Mouse (Mus musculus) stomach, postnatal 0 days (tissue): Measurements from ENCODE around the gene Sash3. TPM values are rescaled to one million over a fixed set of nuclear protein-coding genes. Genes with fewer than 3 reads are reported as not detected.

Experiments used
- ATAC-seq: fragments of 200-750 bp; cut with Nextera tagmentation; 2 replicates; pipeline ENCODE4 v1.8.0; 2017; ENCODE audit not compliant: low FRiP score, low TSS enrichment
- DNase-seq: peaks from one replicate; pipeline ENCODE4 v3.0.0-alpha.2; 2016; ENCODE audit warnings: low spot score
- H3K27ac ChIP-seq: fragments of 300-500 bp; sonication (generic); replicated peaks from 2 replicates; pipeline ENCODE4 v1.5.1; 2014; ENCODE audit warnings: mild to moderate bottlenecking, control low read depth
- H3K27me3 ChIP-seq: fragments of 300-500 bp; sonication (generic); 2 replicates; pipeline ENCODE4 v1.6.1; 2014; ENCODE audit warnings: low read length; ENCODE audit not compliant: control insufficient read depth, insufficient read depth
- H3K36me3 ChIP-seq: fragments of 300-500 bp; sonication (generic); 2 replicates; pipeline ENCODE4 v1.6.1; 2014; ENCODE audit warnings: low read length, mixed read lengths; ENCODE audit not compliant: control insufficient read depth, insufficient read depth
- H3K4me1 ChIP-seq: fragments of 300-500 bp; sonication (generic); replicated peaks from 2 replicates; pipeline ENCODE4 v1.6.1; 2014; ENCODE audit warnings: antibody characterized with exemption; ENCODE audit not compliant: control insufficient read depth, insufficient read depth
- H3K4me2 ChIP-seq: fragments of 300-500 bp; sonication (generic); replicated peaks from 2 replicates; pipeline ENCODE4 v1.6.1; 2014; ENCODE audit warnings: low read depth, mild to moderate bottlenecking, control low read depth, moderate library complexity
- H3K4me3 ChIP-seq: fragments of 300-500 bp; sonication (generic); 2 replicates; pipeline ENCODE4 v1.5.1; 2014; ENCODE audit warnings: low read depth, low read length, control low read depth
- H3K9ac ChIP-seq: fragments of 300-500 bp; sonication (generic); 2 replicates; pipeline ENCODE4 v1.6.1; 2014; ENCODE audit warnings: mild to moderate bottlenecking, low read length, control low read depth, mixed read lengths
- H3K9me3 ChIP-seq: fragments of 300-500 bp; sonication (generic); 2 replicates; pipeline ENCODE4 v1.6.1; 2016; ENCODE audit warnings: low read length; ENCODE audit not compliant: control insufficient read depth
- CTCF ChIP-seq: IDR thresholded peaks from 2 replicates; pipeline ENCODE4 v1.5.1; 2016; ENCODE audit warnings: antibody characterized with exemption, low read depth, mild to moderate bottlenecking, moderate library complexity
- EP300 ChIP-seq: optimal IDR thresholded peaks from 2 replicates; pipeline ENCODE3; 2016; ENCODE audit warnings: antibody characterized with exemption
- WGBS: fragments of 180-500 bp; shearing (Covaris S2); extraction: QIAGEN DNeasy Blood & Tissue Kit; methylation state at CpG from one replicate; pipeline ENCODE4 v1.1.7; 2014; 5-methylcytosine and 5-hydroxymethylcytosine counted together
- polyA plus RNA-seq: library from polyadenylated mRNA; unstranded; fragments of >200 nt; fragmentation: Nextera tagmentation; extraction: Ambion mirVana; gene quantifications from 2 replicates; pipeline ENCODE4 v1.2.1, GENCODE M21; 2015

Gene Sash3
- polyA plus RNA-seq, 1 experiment from 2014 or later = 1.6 TPM

- no peaks in the 10 kb centered on the region for H3K9me3 ChIP-seq
- no peak for DNase-seq
- no peaks in the 10 kb centered on the region for H3K27me3 ChIP-seq
- no peak overlapping the region for H3K9ac ChIP-seq
- TF ChIP-seq EP300 = no peak
- WGBS = 65% methylated on average over 6 of the region's 6 CpGs
- no peak overlapping the region for H3K27ac ChIP-seq
- no peak overlapping the region for H3K4me2 ChIP-seq
- H3K4me1 ChIP-seq = no peaks in the 10 kb centered on the region
- no peak for ATAC-seq
- no peaks in the 10 kb centered on the region for H3K36me3 ChIP-seq
- no peak overlapping the region for H3K4me3 ChIP-seq
Observed at GRCm38 (mm10) chrX:48126903-48127476, 19.2 kb upstream of the Sash3 start.

GRCm38 (mm10) chrX:48127502-48128218 lies 18.6 kb upstream of the Sash3 start:
- 76% methylated on average over 5 of the region's 6 CpGs for WGBS

GRCm38 (mm10) chrX:48129167-48129566 lies 17.1 kb upstream of the Sash3 start:
- H3K9me3 ChIP-seq = no peaks in the 10 kb centered on the region
- H3K27me3 ChIP-seq = no peaks in the 10 kb centered on the region
- DNase-seq = no peak
- TF ChIP-seq EP300 = no peak
- TF ChIP-seq CTCF = no peak
- no peak for ATAC-seq
- no peaks in the 10 kb centered on the region for H3K4me1 ChIP-seq
- H3K4me3 ChIP-seq = no peak overlapping the region
- H3K36me3 ChIP-seq = no peaks in the 10 kb centered on the region
- no peak overlapping the region for H3K27ac ChIP-seq
- WGBS = 70% methylated on average over 1 of the region's 1 CpGs
- H3K4me2 ChIP-seq = no peak overlapping the region
- H3K9ac ChIP-seq = no peak overlapping the region

More at GRCm38 (mm10) chrX:48127502-48128218, 18.6 kb upstream of the Sash3 start:
- Histone ChIP-seq H3K9ac (no peak overlapping the region), H3K4me3 (no peak overlapping the region), H3K9me3 (no peaks in the 10 kb centered on the region), H3K4me2 (no peak overlapping the region), H3K4me1 (no peaks in the 10 kb centered on the region), H3K27ac (no peak overlapping the region), H3K27me3 (no peaks in the 10 kb centered on the region), H3K36me3 (no peaks in the 10 kb centered on the region)
- TF ChIP-seq EP300 (no peak), CTCF (peak; percentile 35; the same call in 1 of the 2 replicates)
- DNase-seq (no peak), ATAC-seq (peak; percentile 29; the same call in 1 of the 2 replicates)

- no peak for TF ChIP-seq CTCF
- no peak for TF ChIP-seq EP300
- no peaks in the 10 kb centered on the region for H3K9me3 ChIP-seq
- no peaks in the 10 kb centered on the region for H3K4me1 ChIP-seq
- no peak overlapping the region for H3K4me3 ChIP-seq
- ATAC-seq (no peak), DNase-seq (no peak)
- no peaks in the 10 kb centered on the region for H3K36me3 ChIP-seq
- no peak overlapping the region for H3K27ac ChIP-seq
- H3K4me2 ChIP-seq = no peak overlapping the region
- no peak overlapping the region for H3K9ac ChIP-seq
- no peaks in the 10 kb centered on the region for H3K27me3 ChIP-seq
- 87% methylated on average over 4 of the region's 4 CpGs for WGBS
Observed at GRCm38 (mm10) chrX:48136935-48137334, 9.3 kb upstream of the Sash3 start.

GRCm38 (mm10) chrX:48138011-48138410 lies 8.2 kb upstream of the Sash3 start:
- 60% methylated on average over 6 of the region's 6 CpGs for WGBS
- ATAC-seq (no peak), DNase-seq (no peak)
- Histone ChIP-seq H3K4me1 (no peaks in the 10 kb centered on the region), H3K27me3 (no peaks in the 10 kb centered on the region), H3K27ac (no peak overlapping the region; the same call in 1 of the 2 replicates), H3K9me3 (no peaks in the 10 kb centered on the region), H3K9ac (no peak overlapping the region), H3K36me3 (no peaks in the 10 kb centered on the region), H3K4me3 (no peak overlapping the region), H3K4me2 (no peak overlapping the region)
- no peak for TF ChIP-seq EP300
- TF ChIP-seq CTCF = no peak

- no peak for ATAC-seq
- WGBS = 53% methylated on average over 7 of the region's 7 CpGs
- TF ChIP-seq CTCF = no peak
- TF ChIP-seq EP300 = no peak
- Histone ChIP-seq H3K4me1 (no peaks in the 10 kb centered on the region), H3K27ac (peak overlapping the region; percentile 45; the same call in 1 of the 2 replicates), H3K9me3 (no peaks in the 10 kb centered on the region), H3K36me3 (no peaks in the 10 kb centered on the region), H3K27me3 (no peaks in the 10 kb centered on the region), H3K4me2 (no peak overlapping the region), H3K9ac (no peak overlapping the region), H3K4me3 (no peak overlapping the region)
- no peak for DNase-seq
Observed at GRCm38 (mm10) chrX:48138539-48139275, 7.5 kb upstream of the Sash3 start.
